Mouse (Mus musculus): ENCODE measurements around the gene Slc26a8.
A peak's percentile ranks its signal among the peaks of the same experiment; 100 is the strongest.

Gene Slc26a8

GRCm38 (mm10) chr17:28637711-28638690, 52.0 kb downstream of the Slc26a8 start:
- DNase-seq, result peak; percentile 43 to 55

- DNase-seq, result no peak
Observed at GRCm38 (mm10) chr17:28635842-28636241, 54.2 kb downstream of the Slc26a8 start.

GRCm38 (mm10) chr17:28629125-28629524, 60.9 kb downstream of the Slc26a8 start:
- no peak for DNase-seq

- no peak for DNase-seq
Observed at GRCm38 (mm10) chr17:28628248-28629124, 61.5 kb downstream of the Slc26a8 start.

- no peak for DNase-seq
Observed at GRCm38 (mm10) chr17:28626937-28627336, 63.1 kb downstream of the Slc26a8 start.

DNA sequence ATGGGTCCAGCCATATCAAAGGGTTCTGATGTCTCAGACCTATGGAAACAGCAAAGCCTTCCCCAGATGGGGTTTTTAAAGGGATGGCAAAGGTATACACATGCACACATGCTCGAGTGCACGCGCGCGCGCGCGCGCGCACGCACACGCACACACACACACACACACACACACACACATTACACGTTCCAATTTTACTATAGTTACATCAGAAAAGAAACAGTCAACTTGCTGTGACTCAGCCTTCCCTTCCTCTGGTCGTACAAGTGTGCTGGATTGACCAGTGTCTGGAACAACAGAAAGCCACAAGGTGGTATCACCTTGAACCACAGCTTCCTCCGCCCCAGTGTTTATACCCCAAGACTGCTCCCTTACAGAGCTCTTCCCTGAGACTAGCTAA, 64.7 kb downstream of the Slc26a8 start:
- no peak for DNase-seq

- no peak for DNase-seq
Observed at GRCm38 (mm10) chr17:28624841-28625240, 65.2 kb downstream of the Slc26a8 start.

- peak; percentile 93 to 96 for DNase-seq
Observed at GRCm38 (mm10) chr17:28622300-28622759, 67.7 kb downstream of the Slc26a8 start, which contains the start of gene Srpk1. Srpk1 (minus strand) TSS chr17:28622709.

GRCm38 (mm10) chr17:28621381-28622299, 68.4 kb downstream of the Slc26a8 start:
- DNase-seq, result peak; percentile 52

GRCm38 (mm10) chr17:28618775-28619174, 71.3 kb downstream of the Slc26a8 start:
- DNase-seq, result no peak

GRCm38 (mm10) chr17:28618124-28618523, 71.9 kb downstream of the Slc26a8 start:
- DNase-seq, result no peak

DNA sequence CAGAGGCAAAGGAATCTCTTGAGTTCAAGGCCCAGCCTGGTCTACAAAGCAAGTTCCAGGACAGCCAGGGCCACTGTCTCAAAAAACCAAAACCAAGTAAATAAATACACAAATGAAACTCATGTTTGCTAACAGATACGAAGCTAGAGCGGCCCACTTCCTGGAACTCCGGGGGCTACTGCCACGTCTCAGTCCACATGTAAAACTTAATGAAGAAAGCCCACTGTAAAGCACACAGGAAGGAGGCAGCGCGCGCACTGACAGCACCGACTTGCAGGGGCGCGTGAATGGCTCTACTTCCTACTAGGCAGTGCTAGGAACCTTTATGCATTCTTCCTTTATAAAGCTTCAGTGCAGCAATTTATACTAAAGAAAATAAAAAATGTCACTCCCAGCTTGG, 72.4 kb downstream of the Slc26a8 start:
- DNase-seq, result no peak

DNA sequence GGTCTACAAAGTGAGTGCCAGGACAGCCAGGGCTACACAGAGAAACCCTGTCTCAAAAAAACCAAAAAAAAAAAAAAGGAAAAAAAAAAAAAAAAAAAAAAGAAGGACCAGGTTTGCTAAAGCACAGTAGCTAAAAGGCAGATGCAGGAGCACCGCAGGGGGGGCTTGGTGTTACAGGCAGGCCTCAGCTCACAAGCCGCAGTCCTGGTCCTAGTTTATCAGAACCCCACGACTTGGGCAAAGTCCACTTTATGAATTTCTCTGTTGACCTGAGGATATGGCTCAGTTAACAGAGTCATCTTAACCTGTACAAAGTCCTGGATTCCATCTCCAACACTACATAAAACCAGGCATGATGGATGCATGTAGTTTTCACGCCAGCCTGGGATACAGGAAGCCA, 74.7 kb downstream of the Slc26a8 start:
- DNase-seq, result no peak

DNA sequence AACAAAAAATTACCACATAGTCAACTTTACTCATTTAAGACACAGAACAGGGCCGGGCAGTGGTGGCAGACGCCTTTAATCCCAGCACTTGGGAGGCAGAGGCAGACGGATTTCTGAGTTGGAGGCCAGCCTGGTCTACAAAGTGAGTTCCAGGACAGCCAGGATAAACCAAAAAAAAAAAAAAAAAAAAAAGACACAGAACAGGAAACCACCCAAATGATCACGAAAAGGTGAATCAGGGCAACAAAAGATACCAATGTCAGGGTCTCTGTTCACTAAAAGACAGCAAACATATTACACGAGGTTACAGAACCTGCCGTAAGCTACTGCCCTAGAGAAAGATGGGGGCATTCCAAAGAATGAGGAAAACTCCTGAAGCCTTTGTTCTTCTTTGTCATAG, 76.9 kb downstream of the Slc26a8 start:
- no peak for DNase-seq

GRCm38 (mm10) chr17:28612603-28613002, 77.4 kb downstream of the Slc26a8 start:
- no peak for DNase-seq

DNA sequence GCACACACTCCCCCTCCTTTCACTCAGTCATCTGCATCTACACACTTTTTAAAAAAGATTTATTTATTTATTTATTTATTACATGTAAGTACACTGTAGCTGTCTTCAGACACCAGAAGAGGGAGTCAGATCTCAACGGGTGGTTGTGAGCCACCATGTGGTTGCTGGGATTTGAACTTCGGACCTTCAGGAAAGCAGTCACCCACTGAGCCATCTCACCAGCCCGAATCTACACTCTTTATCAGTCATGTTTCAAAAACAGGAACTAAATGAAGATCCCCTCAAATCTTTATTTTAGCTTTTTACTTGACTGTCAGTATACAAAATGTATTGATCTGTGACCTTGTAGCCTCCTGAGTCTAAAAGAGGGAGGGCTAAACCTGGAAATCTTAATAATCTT, 80.5 kb downstream of the Slc26a8 start:
- no peak for DNase-seq

DNA sequence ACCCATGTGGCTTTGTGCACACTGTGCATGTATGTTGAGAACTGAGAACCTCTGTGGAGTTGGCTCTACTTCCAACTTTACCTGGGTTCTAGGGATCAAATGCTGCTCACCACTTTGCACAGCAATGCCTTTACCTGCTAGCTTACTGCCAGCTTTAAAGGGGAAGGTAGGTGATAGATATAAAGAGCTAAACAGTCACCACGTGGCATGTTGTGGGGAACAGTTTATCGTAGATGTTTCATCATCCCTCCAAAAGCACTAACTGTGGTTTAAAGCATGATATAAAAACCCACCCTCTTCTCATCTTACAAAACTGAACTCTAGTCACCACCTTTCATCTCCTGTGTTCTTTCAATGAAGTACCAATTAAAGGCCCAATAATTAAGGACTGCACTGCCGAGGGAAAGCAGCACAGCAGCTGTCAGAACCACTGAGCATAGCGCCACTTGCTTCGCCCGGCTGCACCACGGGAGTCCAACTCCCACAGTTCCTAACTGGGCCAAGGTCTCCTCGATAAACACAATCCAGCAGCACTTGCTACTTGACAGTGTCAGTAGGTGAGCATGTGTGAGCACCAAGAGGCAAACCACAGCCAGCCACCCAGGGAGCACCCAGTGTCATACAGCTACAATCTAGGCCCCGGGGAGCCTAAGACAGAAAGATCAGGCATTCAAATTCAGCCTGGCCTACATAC, 88.3 kb downstream of the Slc26a8 start:
- DNase-seq, result no peak

DNA sequence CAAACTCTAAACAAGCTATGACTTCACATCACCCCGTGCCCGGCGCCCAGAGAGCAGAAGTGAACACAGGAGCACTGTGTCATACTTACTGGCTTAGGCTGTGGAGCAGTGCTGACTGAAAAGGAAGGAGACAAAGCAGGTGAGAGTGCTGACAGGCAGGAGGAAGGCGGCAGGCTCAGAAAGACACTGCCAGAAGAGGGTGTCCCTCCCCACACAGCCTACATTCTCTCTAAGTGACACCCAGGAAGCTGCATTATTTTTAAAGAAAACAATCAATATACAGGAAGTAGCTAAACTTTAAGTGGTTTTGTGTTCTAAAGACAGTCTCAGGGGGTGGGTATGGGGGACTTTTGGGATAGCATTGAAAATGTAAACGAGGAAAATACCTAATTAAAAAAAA, 89.3 kb downstream of the Slc26a8 start:
- no peak for DNase-seq

DNA sequence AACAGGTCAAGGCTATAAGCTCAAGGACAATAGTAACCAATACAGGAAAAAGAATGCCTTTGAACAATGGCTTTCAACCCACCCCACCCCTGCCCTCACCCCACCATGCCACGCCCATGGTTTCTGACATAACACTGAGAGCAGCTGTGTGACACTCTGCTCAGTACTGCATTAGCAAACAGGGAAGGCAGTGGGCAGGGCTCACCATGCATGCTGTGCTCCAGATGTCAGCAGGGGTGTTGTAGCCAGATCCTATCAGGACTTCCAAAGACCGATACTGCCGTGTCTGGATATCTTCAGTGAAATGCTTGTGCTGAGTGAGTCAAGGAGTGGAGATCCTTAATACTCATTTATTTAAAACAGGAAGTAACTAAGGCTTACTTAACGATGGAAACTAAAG, 96.1 kb downstream of the Slc26a8 start:
- no peak for DNase-seq

DNA sequence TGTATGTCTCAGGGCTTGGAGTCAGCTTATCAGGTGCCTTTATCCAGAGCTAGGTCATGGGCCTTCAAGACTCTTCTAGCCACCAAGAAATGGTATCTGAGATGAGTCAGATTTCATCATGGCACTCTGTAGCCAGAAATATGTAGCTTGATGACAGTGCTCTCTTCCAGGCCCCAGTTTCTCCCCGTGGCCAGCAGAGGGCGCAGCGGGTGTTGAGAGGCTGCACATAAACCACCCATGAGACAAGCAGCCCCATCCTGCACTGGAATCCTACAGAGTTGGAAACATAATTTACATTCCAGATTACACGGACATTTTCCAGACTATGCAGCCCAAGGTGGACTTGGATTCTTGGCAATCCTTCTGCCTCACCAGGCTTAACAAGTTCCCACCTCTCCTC, 97.0 kb downstream of the Slc26a8 start:
- DNase-seq, result peak; percentile 84 to 91

DNA sequence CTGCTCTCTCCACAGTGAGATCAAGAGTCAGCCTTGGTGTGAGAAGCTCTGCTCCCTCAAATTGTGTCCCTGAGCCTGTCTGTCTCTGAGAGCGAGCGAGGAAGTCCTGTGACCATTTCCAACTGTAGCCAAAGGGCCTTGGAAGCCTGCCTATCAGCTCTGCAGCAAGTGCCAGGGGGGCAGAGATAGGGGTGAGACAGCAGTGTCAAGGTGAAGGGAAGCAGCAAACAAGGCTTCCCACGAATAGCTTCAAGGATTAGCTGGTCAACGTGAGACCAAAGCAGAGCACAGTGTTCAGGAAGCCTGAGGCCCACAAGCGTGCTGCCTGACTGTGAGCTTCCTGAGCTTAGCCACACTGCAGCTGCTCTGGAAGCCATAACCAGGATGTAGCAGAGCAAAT, 98.6 kb downstream of the Slc26a8 start:
- DNase-seq, result no peak

DNA sequence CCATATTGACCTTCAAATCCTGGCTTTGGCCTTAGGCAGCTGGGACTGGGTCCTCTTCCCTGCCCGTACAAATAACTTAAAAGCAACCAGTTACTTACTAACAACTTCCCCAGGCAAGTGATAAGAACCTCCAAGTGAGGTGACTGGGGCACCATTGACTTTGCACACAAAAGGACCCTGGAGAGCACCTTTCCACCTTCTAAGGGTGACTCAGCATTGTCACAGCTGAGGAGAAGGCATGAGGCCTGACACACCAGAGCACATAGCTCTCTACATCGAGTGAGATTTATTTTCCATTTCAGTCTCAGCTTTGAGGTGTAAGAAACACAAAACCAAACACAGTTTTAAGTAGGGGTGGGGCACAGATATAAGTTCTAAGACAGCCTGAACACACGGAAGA, 99.4 kb downstream of the Slc26a8 start:
- DNase-seq, result no peak

Data from cerebellum, postnatal 14 days (tissue).